Mouse (Mus musculus) hindbrain, embryonic 13.5 days (tissue): ENCODE data around the gene Kpna3. TPM values are rescaled to one million over a fixed set of nuclear protein-coding genes. Genes with fewer than 3 reads are reported as not detected.
"Not testable (repeated sequence)": the region's sequence is repeated elsewhere in the genome, so short reads cannot be mapped to it uniquely, and the experiment has no call there.

Source experiments
- ATAC-seq: fragments of 200-750 bp; cut with Nextera tagmentation; 2 replicates; pipeline ENCODE4 v1.8.0; 2017; ENCODE audit warnings: moderate TSS enrichment; ENCODE audit not compliant: low FRiP score
- H3K27ac ChIP-seq: fragments of 300-500 bp; sonication (generic); 2 replicates; pipeline ENCODE4 v1.5.1; 2015; ENCODE audit warnings: inconsistent platforms, mild to moderate bottlenecking, moderate library complexity
- H3K27me3 ChIP-seq: fragments of 300-500 bp; sonication (generic); 2 replicates; pipeline ENCODE4 v1.6.1; 2015; ENCODE audit warnings: mild to moderate bottlenecking, inconsistent platforms
- H3K36me3 ChIP-seq: fragments of 300-500 bp; sonication (generic); 2 replicates; pipeline ENCODE4 v1.6.1; 2015; ENCODE audit warnings: mild to moderate bottlenecking, inconsistent platforms
- H3K4me1 ChIP-seq: fragments of 300-500 bp; sonication (generic); replicated peaks from 2 replicates; pipeline ENCODE4 v1.6.1; 2015; ENCODE audit warnings: inconsistent platforms
- H3K4me2 ChIP-seq: fragments of 300-500 bp; sonication (generic); 2 replicates; pipeline ENCODE4 v1.6.1; 2015; ENCODE audit warnings: inconsistent platforms, mild to moderate bottlenecking, moderate library complexity
- H3K4me3 ChIP-seq: fragments of 300-500 bp; sonication (generic); 2 replicates; pipeline ENCODE4 v1.5.1; 2015; ENCODE audit warnings: mild to moderate bottlenecking, inconsistent platforms
- H3K9ac ChIP-seq: fragments of 300-500 bp; sonication (generic); 2 replicates; pipeline ENCODE4 v1.6.1; 2015; ENCODE audit warnings: mild to moderate bottlenecking, inconsistent platforms
- H3K9me3 ChIP-seq: fragments of 300-500 bp; sonication (generic); 2 replicates; pipeline ENCODE4 v1.6.1; 2016; ENCODE audit warnings: inconsistent platforms
- WGBS: fragments of 180-500 bp; shearing (Covaris S2); methylation state at CpG from one replicate; pipeline ENCODE4 v1.1.7; 2015; 5-methylcytosine and 5-hydroxymethylcytosine counted together
- polyA plus RNA-seq: library from polyadenylated mRNA; unstranded; fragments of >200 nt; fragmentation: Nextera tagmentation; extraction: Ambion mirVana; gene quantifications from 2 replicates; pipeline ENCODE4 v1.2.1, GENCODE M21; 2015

Gene Kpna3
- polyA plus RNA-seq: 74.3 and 75.1 TPM in 2 replicates

- under 1% methylated on average over 76 of the region's 85 CpGs for WGBS
- ATAC-seq: peak; percentile 99
- H3K4me2 ChIP-seq: peak within 1 kb of the TSS; percentile 65
- H3K27ac ChIP-seq: peak within 1 kb of the TSS; percentile 98
- H3K9ac ChIP-seq: peak within 1 kb of the TSS; percentile 91
- H3K4me3 ChIP-seq: peak within 1 kb of the TSS; percentile 88
- peaks cover 26% of the 10 kb centered on the region for H3K4me1 ChIP-seq
- no peaks in the 10 kb centered on the region for H3K9me3 ChIP-seq
- H3K27me3 ChIP-seq: no peaks in the 10 kb centered on the region
- H3K36me3 ChIP-seq: no peaks in the 10 kb centered on the region
These were observed at the start of gene Kpna3 for GRCm38 (mm10) chr14:61439661-61440559. Gene Kpna3, minus strand, starts transcription at chr14:61439874.

GRCm38 (mm10) chr14:61460365-61460764 is 20.7 kb upstream of the Kpna3 start:
- H3K27me3 ChIP-seq: no peaks in the 10 kb centered on the region
- H3K9ac ChIP-seq: no peak overlapping the region
- WGBS: 73% methylated on average over 2 of the region's 2 CpGs
- no peaks in the 10 kb centered on the region; the same call in 1 of the 2 replicates for H3K4me1 ChIP-seq
- no peak overlapping the region for H3K4me2 ChIP-seq
- no peak overlapping the region for H3K27ac ChIP-seq
- no peaks in the 10 kb centered on the region; the same call in 1 of the 2 replicates for H3K9me3 ChIP-seq
- no peak for ATAC-seq
- no peaks in the 10 kb centered on the region for H3K36me3 ChIP-seq
- H3K4me3 ChIP-seq: no peak overlapping the region

GRCm38 (mm10) chr14:61457468-61457867 is 17.8 kb upstream of the Kpna3 start:
- H3K36me3 ChIP-seq: no peaks in the 10 kb centered on the region
- H3K4me2 ChIP-seq: no peak overlapping the region
- no peaks in the 10 kb centered on the region for H3K27me3 ChIP-seq
- H3K9me3 ChIP-seq: no peaks in the 10 kb centered on the region
- 67% methylated on average over 6 of the region's 6 CpGs for WGBS
- no peak overlapping the region for H3K9ac ChIP-seq
- ATAC-seq: no peak
- H3K4me1 ChIP-seq: no peaks in the 10 kb centered on the region; the same call in 1 of the 2 replicates
- no peak overlapping the region for H3K27ac ChIP-seq
- H3K4me3 ChIP-seq: no peak overlapping the region

GRCm38 (mm10) chr14:61455571-61455970 is 15.9 kb upstream of the Kpna3 start:
- H3K27ac ChIP-seq: no peak overlapping the region
- no peaks in the 10 kb centered on the region for H3K27me3 ChIP-seq
- WGBS: 73% methylated on average over 3 of the region's 3 CpGs
- no peak overlapping the region for H3K4me2 ChIP-seq
- no peaks in the 10 kb centered on the region for H3K36me3 ChIP-seq
- H3K4me1 ChIP-seq: no peaks in the 10 kb centered on the region; the same call in 1 of the 2 replicates
- no peak overlapping the region for H3K4me3 ChIP-seq
- no peaks in the 10 kb centered on the region for H3K9me3 ChIP-seq
- H3K9ac ChIP-seq: no peak overlapping the region
- no peak for ATAC-seq

GRCm38 (mm10) chr14:61453032-61453431 is 13.4 kb upstream of the Kpna3 start:
- no peaks in the 10 kb centered on the region for H3K36me3 ChIP-seq
- no peaks in the 10 kb centered on the region; the same call in 1 of the 2 replicates for H3K4me1 ChIP-seq
- ATAC-seq: no peak
- no peaks in the 10 kb centered on the region for H3K27me3 ChIP-seq
- H3K4me2 ChIP-seq: no peak overlapping the region
- 77% methylated on average over 4 of the region's 4 CpGs for WGBS
- H3K4me3 ChIP-seq: no peak overlapping the region
- no peak overlapping the region for H3K27ac ChIP-seq
- H3K9ac ChIP-seq: no peak overlapping the region
- no peaks in the 10 kb centered on the region for H3K9me3 ChIP-seq

GRCm38 (mm10) chr14:61452481-61452880 is 12.8 kb upstream of the Kpna3 start:
- Histone ChIP-seq H3K36me3 (no peaks in the 10 kb centered on the region), H3K9ac (no peak overlapping the region), H3K4me1 (no peaks in the 10 kb centered on the region; the same call in 1 of the 2 replicates), H3K4me3 (no peak overlapping the region), H3K27ac (no peak overlapping the region), H3K27me3 (no peaks in the 10 kb centered on the region), H3K4me2 (no peak overlapping the region), H3K9me3 (no peaks in the 10 kb centered on the region)
- WGBS: 75% methylated on average over 6 of the region's 6 CpGs
- ATAC-seq: no peak

GRCm38 (mm10) chr14:61447775-61448174 is 8.1 kb upstream of the Kpna3 start:
- Histone ChIP-seq H3K4me1 (no peaks in the 10 kb centered on the region), H3K27ac (no peak overlapping the region), H3K9me3 (no peaks in the 10 kb centered on the region), H3K9ac (no peak overlapping the region), H3K4me2 (no peak overlapping the region), H3K36me3 (no peaks in the 10 kb centered on the region), H3K4me3 (no peak overlapping the region), H3K27me3 (no peaks in the 10 kb centered on the region)
- ATAC-seq: no peak
- 96% methylated on average over 6 of the region's 6 CpGs for WGBS

- peak overlapping the region; percentile 65 for H3K4me2 ChIP-seq
- peak; percentile 78 for ATAC-seq
- H3K9me3 ChIP-seq: no peaks in the 10 kb centered on the region
- under 1% methylated on average over 55 of the region's 62 CpGs for WGBS
- H3K27me3 ChIP-seq: no peaks in the 10 kb centered on the region
- peak overlapping the region; percentile 98 for H3K27ac ChIP-seq
- H3K9ac ChIP-seq: peak overlapping the region; percentile 91
- peak overlapping the region; percentile 88 for H3K4me3 ChIP-seq
- no peaks in the 10 kb centered on the region for H3K36me3 ChIP-seq
- peaks cover 26% of the 10 kb centered on the region for H3K4me1 ChIP-seq
These were observed 473 bp downstream of the Kpna3 start for GRCm38 (mm10) chr14:61439141-61439660.

- ATAC-seq: no peak
- Histone ChIP-seq H3K9ac (peak overlapping the region; percentile 91), H3K4me1 (peaks cover 28% of the 10 kb centered on the region), H3K9me3 (no peaks in the 10 kb centered on the region), H3K27ac (peak overlapping the region; percentile 98; the same call in 1 of the 2 replicates), H3K4me3 (peak overlapping the region; percentile 88), H3K4me2 (peak overlapping the region; percentile 65), H3K27me3 (no peaks in the 10 kb centered on the region), H3K36me3 (no peaks in the 10 kb centered on the region)
- 17% methylated on average over 3 of the region's 3 CpGs for WGBS
These were observed 1.3 kb downstream of the Kpna3 start for GRCm38 (mm10) chr14:61438171-61438945.

GRCm38 (mm10) chr14:61436866-61437265 is 2.8 kb downstream of the Kpna3 start:
- Histone ChIP-seq H3K27ac (no peak overlapping the region), H3K4me1 (peaks cover 35% of the 10 kb centered on the region), H3K4me2 (no peak overlapping the region), H3K9ac (no peak overlapping the region), H3K36me3 (no peaks in the 10 kb centered on the region), H3K27me3 (no peaks in the 10 kb centered on the region), H3K4me3 (no peak overlapping the region), H3K9me3 (no peaks in the 10 kb centered on the region)
- no peak for ATAC-seq
- 92% methylated on average over 2 of the region's 2 CpGs for WGBS

- Histone ChIP-seq H3K4me1 (peaks cover 12% of the 10 kb centered on the region), H3K4me3 (no peak overlapping the region), H3K4me2 (no peak overlapping the region), H3K27ac (no peak overlapping the region), H3K9ac (no peak overlapping the region), H3K27me3 (no peaks in the 10 kb centered on the region), H3K36me3 (no peaks in the 10 kb centered on the region), H3K9me3 (no peaks in the 10 kb centered on the region)
- 70% methylated on average over 3 of the region's 3 CpGs for WGBS
- no peak for ATAC-seq
These were observed 11.4 kb downstream of the Kpna3 start for GRCm38 (mm10) chr14:61428126-61428787.

- not testable (repeated sequence) for H3K36me3 ChIP-seq, H3K4me2 ChIP-seq, H3K4me1 ChIP-seq, H3K4me3 ChIP-seq, H3K27ac ChIP-seq, H3K9ac ChIP-seq, H3K9me3 ChIP-seq, ATAC-seq, H3K27me3 ChIP-seq
- 34% methylated on average over 5 of the region's 8 CpGs for WGBS
These were observed 12.6 kb downstream of the Kpna3 start for GRCm38 (mm10) chr14:61427095-61427494.
